Mouse (Mus musculus) heart, embryonic 14.5 days (tissue): ENCODE data around the gene St6gal1. TPM values are rescaled to one million over a fixed set of nuclear protein-coding genes. Genes with fewer than 3 reads are reported as not detected.

Experiments used
- ATAC-seq: fragments of 200-750 bp; cut with Nextera tagmentation; 2 replicates; pipeline ENCODE4 v1.8.0; 2017; ENCODE audit warnings: low read depth, moderate TSS enrichment; ENCODE audit not compliant: insufficient number of reproducible peaks, insufficient read depth, low FRiP score
- H3K27ac ChIP-seq, 2 experiments: fragments of 200-500 bp in 1 of 2; fragments of 300-500 bp in 1 of 2; sonication (generic) in 1 of 2; replicated peaks in 1 of 2; 2 replicates each; pipeline ENCODE4 v1.5.1; 2012 to 2014; ENCODE audit warnings: low read depth in 2 of 2, low read length in 2 of 2, control low read depth in 1 of 2, mild to moderate bottlenecking in 1 of 2, mixed read lengths in 1 of 2; ENCODE audit not compliant: control insufficient read depth in 1 of 2, insufficient read depth in 1 of 2
- H3K27me3 ChIP-seq: fragments of 300-500 bp; sonication (generic); 2 replicates; pipeline ENCODE4 v1.6.1; 2014; ENCODE audit warnings: mild to moderate bottlenecking, low read length, control low read depth; ENCODE audit not compliant: control insufficient read depth, insufficient read depth
- H3K36me3 ChIP-seq: fragments of 300-500 bp; sonication (generic); 2 replicates; pipeline ENCODE4 v1.6.1; 2014; ENCODE audit warnings: mild to moderate bottlenecking, control low read depth, low read length, mixed read lengths; ENCODE audit not compliant: control insufficient read depth, insufficient read depth
- H3K4me1 ChIP-seq, 2 experiments: fragments of 200-500 bp in 1 of 2; fragments of 300-500 bp in 1 of 2; sonication (generic) in 1 of 2; 2 replicates each; pipeline ENCODE4 v1.6.1; 2012 to 2014; ENCODE audit warnings: low read length in 2 of 2, control low read depth in 1 of 2, mixed read lengths in 1 of 2; ENCODE audit not compliant: control insufficient read depth in 2 of 2, insufficient read depth in 2 of 2
- H3K4me2 ChIP-seq: fragments of 300-500 bp; sonication (generic); 2 replicates; pipeline ENCODE4 v1.6.1; 2014; ENCODE audit warnings: mild to moderate bottlenecking, low read length
- H3K4me3 ChIP-seq, 2 experiments: fragments of 200-500 bp in 1 of 2; fragments of 300-500 bp in 1 of 2; sonication (generic) in 1 of 2; 2 replicates each; pipeline ENCODE4 v1.5.1; 2012 to 2014; ENCODE audit warnings: low read length in 2 of 2, mild to moderate bottlenecking in 2 of 2, control low read depth in 1 of 2, low read depth in 1 of 2, moderate library complexity in 1 of 2; ENCODE audit not compliant: control insufficient read depth in 1 of 2, insufficient read depth in 1 of 2
- H3K9ac ChIP-seq: fragments of 300-500 bp; sonication (generic); 2 replicates; pipeline ENCODE4 v1.6.1; 2014; ENCODE audit warnings: mild to moderate bottlenecking, low read length
- H3K9me3 ChIP-seq: fragments of 300-500 bp; sonication (generic); 2 replicates; pipeline ENCODE4 v1.6.1; 2016; ENCODE audit warnings: low read length, control low read depth; ENCODE audit not compliant: control insufficient read depth
- WGBS: fragments of 180-500 bp; shearing (Covaris S2); extraction: QIAGEN DNeasy Blood & Tissue Kit; methylation state at CpG from one replicate; pipeline ENCODE4 v1.1.7; 2014; 5-methylcytosine and 5-hydroxymethylcytosine counted together
- polyA plus RNA-seq: library from polyadenylated mRNA; unstranded; fragments of >200 nt; fragmentation: Nextera tagmentation; extraction: Ambion mirVana; gene quantifications from 2 replicates; pipeline ENCODE4 v1.2.1, GENCODE M21; 2014

The St6gal1 gene
- polyA plus RNA-seq, 1 experiment from 2014 or later = 16.2 TPM

GRCm38 (mm10) chr16:23283677-23284076 is 59.1 kb downstream of the St6gal1 start:
- 81% methylated on average over 1 of the region's 1 CpGs for WGBS
- no peak for ATAC-seq
- H3K27me3 ChIP-seq = no peaks in the 10 kb centered on the region

DNA sequence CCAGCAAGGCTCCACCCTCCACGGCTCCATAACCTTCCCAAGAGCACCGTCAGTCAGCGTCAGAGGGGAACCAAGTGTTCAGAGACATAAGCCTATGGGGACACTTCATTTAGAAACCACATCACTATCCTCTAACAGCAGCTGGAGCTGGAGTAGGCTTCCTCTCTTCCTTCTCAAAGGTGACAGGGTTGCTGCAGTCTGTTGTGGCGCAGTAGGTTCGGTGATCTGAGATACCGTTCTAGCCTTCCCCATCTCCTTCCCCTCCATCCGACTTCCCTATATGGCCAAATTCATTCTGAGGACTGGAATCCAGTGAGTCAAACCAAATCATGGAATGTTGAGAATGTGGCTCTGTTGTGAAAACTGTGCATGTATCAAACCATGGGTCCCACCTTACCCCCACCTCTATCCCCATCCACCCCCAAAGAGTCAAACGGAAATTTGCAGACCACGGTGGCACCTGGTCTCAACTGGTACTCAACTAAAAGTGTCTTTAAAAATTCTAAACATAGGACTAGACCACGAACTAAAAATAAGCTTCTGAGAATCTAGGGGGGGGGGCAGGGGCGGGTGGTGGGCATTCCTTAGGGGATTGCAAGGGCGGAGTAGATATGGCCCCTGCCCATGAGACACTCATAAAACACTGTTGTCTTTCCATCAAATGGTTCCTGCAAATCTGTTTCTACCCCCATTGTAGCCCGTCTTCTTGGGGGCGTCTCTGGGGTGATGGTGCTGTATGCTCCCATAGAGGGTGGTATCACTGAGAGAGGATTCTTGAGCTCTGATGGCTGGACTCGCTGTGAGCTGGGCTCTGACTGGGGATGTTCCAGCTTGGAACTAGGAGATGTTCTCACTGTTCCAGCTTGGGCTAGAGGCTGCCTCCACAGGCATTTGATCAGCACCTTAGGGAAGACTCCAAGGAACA is 60.2 kb downstream of the St6gal1 start:
- no peak overlapping the region for H3K9ac ChIP-seq
- no peak overlapping the region for H3K4me3 ChIP-seq
- peaks cover 7 to 8% of the 10 kb centered on the region in 2 experiments for H3K4me1 ChIP-seq
- H3K4me2 ChIP-seq = no peak overlapping the region
- no peaks in the 10 kb centered on the region for H3K9me3 ChIP-seq
- no peak overlapping the region for H3K27ac ChIP-seq
- ATAC-seq = no peak
- no peaks in the 10 kb centered on the region for H3K27me3 ChIP-seq
- 44% methylated on average over 15 of the region's 15 CpGs for WGBS
- H3K36me3 ChIP-seq = no peaks in the 10 kb centered on the region

More at GRCm38 (mm10) chr16:23283677-23284076, 59.1 kb downstream of the St6gal1 start:
- no peak overlapping the region for H3K4me3 ChIP-seq
- no peak overlapping the region for H3K27ac ChIP-seq
- H3K4me2 ChIP-seq = no peak overlapping the region
- H3K9ac ChIP-seq = no peak overlapping the region
- H3K36me3 ChIP-seq = no peaks in the 10 kb centered on the region
- peaks cover 7 to 8% of the 10 kb centered on the region in 2 experiments for H3K4me1 ChIP-seq
- H3K9me3 ChIP-seq = no peaks in the 10 kb centered on the region

GRCm38 (mm10) chr16:23286380-23287097 is 62.0 kb downstream of the St6gal1 start:
- no peak for ATAC-seq
- no peaks in the 10 kb centered on the region for H3K27me3 ChIP-seq
- H3K4me1 ChIP-seq = peaks cover 7 to 8% of the 10 kb centered on the region in 2 experiments
- no peaks in the 10 kb centered on the region for H3K9me3 ChIP-seq
- 88% methylated on average over 11 of the region's 11 CpGs for WGBS
- H3K36me3 ChIP-seq = no peaks in the 10 kb centered on the region
- H3K27ac ChIP-seq = no peak overlapping the region
- H3K4me3 ChIP-seq = no peak overlapping the region
- no peak overlapping the region for H3K4me2 ChIP-seq
- H3K9ac ChIP-seq = no peak overlapping the region

- Histone ChIP-seq H3K9me3 (no peaks in the 10 kb centered on the region), H3K27ac (no peak overlapping the region), H3K36me3 (no peaks in the 10 kb centered on the region), H3K4me2 (no peak overlapping the region), H3K4me3 (no peak overlapping the region), H3K27me3 (no peaks in the 10 kb centered on the region), H3K9ac (no peak overlapping the region), H3K4me1 (peaks cover 7 to 8% of the 10 kb centered on the region in 2 experiments)
- WGBS = 88% methylated on average over 10 of the region's 10 CpGs
- ATAC-seq = no peak
Observed at GRCm38 (mm10) chr16:23287312-23288040, 62.9 kb downstream of the St6gal1 start.

DNA sequence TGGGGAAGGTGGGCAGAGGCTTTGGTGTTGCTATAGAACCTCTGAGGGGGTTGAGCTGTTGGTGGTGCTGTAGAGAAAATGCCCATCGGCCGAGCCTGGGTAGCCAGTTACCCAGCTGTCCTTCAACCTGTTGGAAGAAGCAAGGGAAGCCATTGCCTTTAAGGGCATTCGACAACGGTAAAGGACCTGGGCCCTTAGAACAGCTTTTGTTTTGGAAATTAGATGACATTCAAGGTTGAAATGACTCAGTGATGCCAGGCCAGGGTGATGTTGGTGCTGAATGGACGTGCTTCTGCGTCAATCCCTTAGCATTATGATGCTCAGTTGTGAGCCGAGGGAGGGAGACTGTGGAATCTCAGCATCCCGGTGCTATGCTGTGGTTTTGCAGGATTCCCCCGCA is 63.6 kb downstream of the St6gal1 start:
- WGBS = 88% methylated on average over 9 of the region's 9 CpGs
- no peak for ATAC-seq
- H3K4me2 ChIP-seq = no peak overlapping the region
- H3K4me1 ChIP-seq = peaks cover 7 to 8% of the 10 kb centered on the region in 2 experiments
- H3K9me3 ChIP-seq = no peaks in the 10 kb centered on the region
- no peaks in the 10 kb centered on the region for H3K36me3 ChIP-seq
- H3K27me3 ChIP-seq = no peaks in the 10 kb centered on the region
- H3K27ac ChIP-seq = no peak overlapping the region
- H3K4me3 ChIP-seq = no peak overlapping the region
- no peak overlapping the region for H3K9ac ChIP-seq

GRCm38 (mm10) chr16:23289424-23289823 is 64.9 kb downstream of the St6gal1 start:
- no peak overlapping the region for H3K9ac ChIP-seq
- 89% methylated on average over 6 of the region's 6 CpGs for WGBS
- no peaks in the 10 kb centered on the region; the same call in 1 of the 2 replicates for H3K27me3 ChIP-seq
- no peak overlapping the region for H3K4me3 ChIP-seq
- H3K27ac ChIP-seq = no peak overlapping the region
- H3K9me3 ChIP-seq = no peaks in the 10 kb centered on the region
- H3K4me2 ChIP-seq = no peak overlapping the region
- H3K36me3 ChIP-seq = no peaks in the 10 kb centered on the region
- peaks cover 5 to 7% of the 10 kb centered on the region in 2 experiments for H3K4me1 ChIP-seq
- ATAC-seq = no peak

- WGBS = 87% methylated on average over 9 of the region's 9 CpGs
- no peak for ATAC-seq
Observed at GRCm38 (mm10) chr16:23290171-23290570, 65.6 kb downstream of the St6gal1 start.

More at GRCm38 (mm10) chr16:23290171-23290570, 65.6 kb downstream of the St6gal1 start:
- no peaks in the 10 kb centered on the region; the same call in 1 of the 2 replicates for H3K27me3 ChIP-seq
- no peak overlapping the region for H3K4me3 ChIP-seq
- no peaks in the 10 kb centered on the region for H3K4me1 ChIP-seq
- no peaks in the 10 kb centered on the region for H3K36me3 ChIP-seq
- H3K27ac ChIP-seq = no peak overlapping the region
- H3K4me2 ChIP-seq = no peak overlapping the region
- no peak overlapping the region for H3K9ac ChIP-seq
- H3K9me3 ChIP-seq = no peaks in the 10 kb centered on the region
